Mouse (Mus musculus) urinary bladder, postnatal 4 days (tissue): ENCODE measurements around the gene Gm17617.

Source experiments
- DNase-seq, 2 experiments: peaks; one replicate each; pipeline ENCODE4 v3.0.0; 2021 to 2022; ENCODE audit warnings: low spot score in 2 of 2

Gm17617 gene

DNA sequence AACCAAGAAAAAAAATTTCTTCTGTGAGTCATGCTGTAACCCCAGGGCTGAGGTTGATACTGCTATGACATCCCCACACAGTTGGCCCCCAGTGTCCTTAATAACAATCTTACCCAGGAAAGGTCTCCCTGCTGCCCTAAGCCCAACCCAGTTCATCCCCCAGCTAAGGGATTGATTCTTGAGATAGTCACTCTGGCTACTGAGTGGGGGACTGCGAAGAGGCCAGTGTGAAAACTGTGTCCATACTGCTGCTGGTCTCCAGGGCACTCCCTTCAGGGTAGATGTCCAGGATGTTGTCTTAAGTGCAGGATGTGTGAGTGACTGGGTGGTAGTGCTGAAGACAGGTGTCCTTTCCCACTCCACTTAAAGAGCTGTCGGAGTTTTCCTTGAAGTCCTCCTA is at the start of gene Gm17617:
Gene Gm17617 (minus strand): TSS at position 101 of the 400 bp plus-strand sequence.
- DNase-seq = no peak

DNA sequence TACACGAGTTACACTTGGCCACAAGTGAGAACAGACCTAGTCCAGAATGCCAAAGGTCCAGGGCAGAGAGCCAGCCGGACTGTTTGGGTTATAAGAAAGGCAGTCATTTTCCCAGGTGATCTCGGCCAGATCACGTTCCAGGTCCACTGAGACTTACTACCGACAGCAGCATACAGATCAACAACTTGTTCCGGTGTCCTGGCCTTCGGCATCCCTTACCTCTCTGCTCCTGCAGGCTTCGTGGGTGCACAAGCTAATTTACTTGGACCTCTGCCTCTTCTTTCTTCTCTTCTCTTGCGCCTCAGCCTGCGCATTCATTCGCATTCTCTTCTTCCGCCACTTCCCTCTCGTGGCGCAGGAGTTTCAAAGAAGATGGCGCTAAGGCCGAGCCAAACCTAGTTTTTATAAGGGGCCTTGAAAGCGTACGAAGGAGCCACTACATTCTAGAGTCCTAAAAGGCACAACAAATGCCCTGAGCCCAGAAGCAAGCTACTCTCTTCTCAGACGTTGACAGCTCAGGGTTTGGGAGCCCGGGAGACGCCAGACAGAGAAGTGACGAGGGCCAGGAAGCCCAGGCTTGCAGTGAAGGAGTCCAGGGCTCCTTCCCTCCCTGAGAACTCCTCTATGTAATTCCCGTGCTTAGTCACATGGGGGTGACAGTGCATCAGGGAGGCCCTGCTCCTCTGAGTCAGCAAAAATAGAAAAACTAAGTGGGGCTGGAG is 49.0 kb upstream of the Gm17617 start:
- peak in 1 of 2 experiments; percentile 72 for DNase-seq

DNA sequence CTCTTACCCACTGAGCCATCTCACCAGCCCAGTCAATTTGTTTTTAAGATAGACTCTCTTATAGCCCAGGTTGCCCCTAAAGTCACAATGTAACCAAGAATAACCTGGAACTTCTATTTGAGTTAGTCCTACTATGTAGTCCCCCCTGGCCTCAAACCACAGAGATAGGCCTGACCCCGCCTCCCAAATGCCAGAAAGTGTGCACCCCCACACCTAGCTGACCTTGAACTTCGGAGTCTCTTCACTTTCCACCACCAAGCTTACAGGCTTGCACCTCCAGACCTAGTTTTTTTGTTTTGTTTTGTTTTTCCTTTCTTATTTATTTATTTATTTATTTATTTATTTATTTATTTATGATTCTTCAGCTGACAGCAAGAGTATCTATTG is 48.4 kb upstream of the Gm17617 start:
- no peak for DNase-seq

DNA sequence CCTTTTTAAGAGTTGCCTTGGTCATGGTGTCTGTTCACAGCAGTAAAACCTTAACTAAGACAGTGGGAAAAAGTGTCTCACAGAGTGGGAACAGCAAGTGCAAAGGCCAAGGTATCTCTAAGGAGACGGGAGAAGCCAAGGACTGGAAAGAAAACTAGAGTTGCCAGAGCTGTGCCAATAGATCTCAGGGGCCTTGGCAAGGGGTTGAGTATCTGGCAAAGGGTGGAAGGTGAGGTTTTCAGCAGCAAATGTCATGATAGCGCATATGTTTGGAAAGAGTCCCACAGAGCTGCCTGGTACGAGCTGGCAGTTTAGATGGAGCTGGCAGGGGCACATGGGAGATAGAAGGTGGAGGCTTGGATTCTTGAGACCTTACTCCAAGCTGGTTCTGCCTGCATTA is 46.2 kb upstream of the Gm17617 start:
- DNase-seq = no peak

DNA sequence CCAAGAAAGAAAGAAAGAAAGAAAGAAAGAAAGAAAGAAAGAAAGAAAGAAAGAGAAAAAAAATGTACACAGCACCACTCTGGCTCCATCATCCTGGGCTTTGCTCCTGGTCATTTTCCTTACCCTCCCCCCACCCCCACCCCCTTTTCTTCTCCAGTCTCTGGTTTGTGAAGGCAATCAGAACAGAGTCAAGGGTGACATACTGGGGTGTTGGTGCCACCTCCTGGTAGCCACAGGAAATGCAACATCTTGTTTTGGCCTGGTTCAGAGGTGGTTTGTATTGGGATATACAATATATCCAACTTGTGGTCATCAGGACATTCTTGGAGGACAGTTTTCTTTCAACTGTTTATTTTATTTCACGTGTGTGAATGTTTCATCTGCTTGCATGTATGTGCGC is 45.2 kb upstream of the Gm17617 start:
- DNase-seq = peak in 1 of 2 experiments; percentile 54

DNA sequence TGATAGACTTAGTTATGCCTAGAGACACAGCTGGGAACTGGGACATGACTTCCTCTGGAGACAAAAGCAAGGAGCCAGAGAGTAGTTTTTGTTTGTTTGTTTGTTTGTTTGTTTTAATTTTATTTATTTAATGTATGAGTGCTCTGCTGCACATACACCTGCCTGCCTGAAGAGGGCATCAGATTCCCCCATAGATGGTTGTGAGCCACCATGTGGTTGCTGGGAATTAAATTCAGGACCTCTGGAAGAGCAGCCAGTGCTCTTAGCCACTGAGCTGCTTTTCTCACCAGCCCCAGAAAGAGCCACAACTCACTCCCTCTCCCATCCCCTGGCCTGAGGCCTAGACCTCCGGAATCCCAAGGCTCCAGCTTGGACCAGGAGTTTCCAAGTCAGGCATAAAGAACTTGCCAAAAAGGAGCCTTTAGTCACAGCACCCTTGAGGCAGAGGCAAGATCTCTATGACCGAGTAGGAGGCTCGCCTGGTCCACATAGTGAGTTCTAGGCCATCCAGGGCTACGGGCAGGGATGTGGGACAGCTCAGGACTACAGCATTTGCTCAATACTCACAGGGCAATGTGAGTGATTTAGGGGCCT is 44.7 kb upstream of the Gm17617 start:
- no peak for DNase-seq

DNA sequence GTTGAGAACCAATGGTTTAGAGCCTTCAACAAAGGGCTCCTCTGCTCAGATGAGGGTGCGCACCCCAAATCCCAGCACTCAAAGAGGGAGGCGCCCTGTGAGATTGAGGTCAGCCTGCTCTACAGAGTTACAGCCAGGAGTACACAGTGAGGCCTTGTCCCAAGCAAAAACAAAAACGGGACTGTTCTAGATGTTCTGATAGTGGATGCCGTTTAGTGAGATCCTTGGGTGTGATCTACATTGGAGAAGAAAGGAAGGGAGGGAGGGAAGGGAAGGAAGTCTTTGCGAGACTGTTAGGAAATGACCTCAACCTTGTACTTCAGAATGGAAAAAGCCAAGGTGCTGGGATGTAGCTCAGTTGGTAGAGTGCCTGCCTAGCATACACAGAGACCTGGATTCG is 42.9 kb upstream of the Gm17617 start:
- DNase-seq = no peak

DNA sequence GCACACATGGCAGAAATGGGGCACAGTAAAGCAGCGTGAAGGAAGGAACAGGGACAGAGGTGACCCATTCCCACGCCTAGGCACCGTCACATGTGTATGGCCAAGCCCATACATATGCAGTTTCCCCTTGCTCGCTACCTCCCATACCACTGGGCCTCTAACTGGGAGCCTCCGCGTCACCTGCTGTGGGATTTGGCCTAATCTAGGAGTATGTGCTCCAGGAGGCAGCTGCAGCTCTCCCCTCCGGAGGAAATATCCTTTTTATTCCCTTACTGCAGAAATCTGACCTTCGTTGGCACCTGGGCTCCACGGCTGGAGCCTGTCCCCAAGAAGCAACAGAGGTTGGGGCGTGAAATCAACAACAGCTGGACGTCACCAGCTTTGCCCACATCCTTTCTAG is 41.0 kb upstream of the Gm17617 start:
- DNase-seq = peak in 1 of 2 experiments; percentile 49

DNA sequence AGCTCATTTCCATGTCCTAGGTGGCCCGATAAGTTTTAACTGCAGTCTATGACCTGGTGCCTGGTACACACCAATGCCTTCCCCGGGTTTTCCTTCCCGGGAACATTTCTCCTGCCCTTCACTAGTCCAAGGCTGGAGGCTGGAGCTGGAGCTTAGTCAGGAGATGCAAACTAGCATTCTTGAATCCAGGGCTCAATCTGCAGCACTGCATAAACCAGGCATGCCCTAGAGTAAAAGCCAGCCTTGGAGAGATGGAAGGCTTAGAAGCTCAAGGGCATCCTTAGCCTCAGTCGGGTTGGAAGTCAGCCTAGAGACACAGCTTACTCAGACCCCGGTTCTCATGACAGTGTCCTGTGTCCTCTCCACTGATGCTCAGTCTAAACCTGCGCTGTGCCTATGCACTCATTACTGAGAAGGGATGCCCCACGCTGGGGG is 39.0 kb upstream of the Gm17617 start:
- DNase-seq = peak in 1 of 2 experiments; percentile 46

DNA sequence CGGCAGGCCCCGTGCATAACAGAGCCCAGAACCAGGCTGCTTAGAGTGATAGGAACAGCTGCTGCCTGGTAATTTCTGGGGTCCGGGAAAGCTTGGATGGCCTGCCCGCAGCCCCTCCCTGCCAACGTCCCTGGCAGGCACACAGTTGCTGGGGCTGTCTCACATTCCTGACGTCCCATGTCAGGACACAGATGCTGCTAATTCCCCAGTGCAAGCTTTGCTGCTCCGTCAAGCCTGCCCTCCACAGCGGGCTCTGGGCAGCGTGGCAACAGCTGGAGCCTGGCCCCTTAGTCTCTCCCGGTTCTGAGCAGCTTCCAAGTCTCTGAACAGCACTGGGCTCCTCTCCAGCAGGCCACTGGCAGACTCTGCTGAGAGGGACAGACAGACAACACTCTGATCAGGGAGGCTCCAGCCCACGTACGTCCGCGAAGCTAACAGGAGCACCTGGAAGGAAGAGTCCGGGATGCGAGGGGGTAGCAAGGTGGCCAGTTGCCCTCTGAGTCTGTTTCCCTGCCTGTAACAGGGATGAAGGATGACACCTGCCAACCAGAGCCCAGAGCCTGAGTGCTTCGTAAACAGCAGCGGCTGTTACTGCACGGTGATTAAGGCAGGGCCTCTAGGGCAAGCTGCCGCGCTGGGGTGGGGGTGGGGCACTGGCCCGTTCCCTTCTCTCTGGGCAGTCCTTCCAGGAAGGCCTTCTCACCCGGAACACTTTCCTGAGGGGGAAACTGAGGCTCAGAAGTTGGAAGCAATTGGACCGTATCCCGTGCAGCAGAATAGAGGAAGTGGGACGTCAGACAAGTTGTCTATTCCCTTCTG is 38.4 kb upstream of the Gm17617 start:
- DNase-seq = peak in 1 of 2 experiments; percentile 61

DNA sequence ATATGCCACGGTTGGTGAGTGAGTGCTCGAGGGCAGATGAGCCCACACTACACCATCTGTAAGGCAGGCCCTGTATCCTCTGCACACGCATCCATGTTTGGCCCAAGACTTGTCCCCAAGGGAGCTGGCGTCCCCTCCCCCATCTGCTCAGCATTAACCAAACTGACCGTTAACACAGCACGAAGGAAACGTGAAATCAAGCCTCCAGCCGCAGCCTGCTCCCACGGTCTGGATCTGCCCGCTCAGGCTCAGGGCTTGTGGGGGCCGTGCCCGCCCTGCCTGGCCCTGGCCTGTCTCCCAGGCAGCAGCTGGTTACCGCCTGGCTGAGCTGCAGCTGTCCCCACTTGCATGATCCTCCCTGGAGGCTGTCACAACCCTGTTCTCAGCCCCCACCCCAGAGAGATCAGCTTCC is 35.6 kb upstream of the Gm17617 start:
- peak; percentile 63 to 68 for DNase-seq

DNA sequence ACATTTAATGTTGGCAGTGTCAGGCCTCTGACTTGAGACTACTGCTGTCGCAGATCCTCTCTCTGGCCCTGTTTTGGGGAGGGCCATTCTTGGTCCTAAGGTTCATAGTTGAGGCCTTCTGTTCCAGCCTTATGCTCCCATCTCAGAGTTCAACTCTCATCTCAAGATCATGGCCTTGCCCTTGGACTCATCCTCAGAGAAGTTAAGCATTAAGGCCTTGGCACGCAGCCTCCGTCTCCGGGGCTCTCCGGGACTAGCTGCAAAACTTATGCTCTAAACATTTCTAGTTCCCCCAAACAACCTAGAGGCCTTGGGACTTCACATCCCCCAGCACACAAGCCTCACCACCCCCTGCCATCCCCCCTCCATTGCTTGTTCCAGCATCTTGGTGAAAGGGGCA is 34.9 kb upstream of the Gm17617 start:
- DNase-seq = peak in 1 of 2 experiments; percentile 45

DNA sequence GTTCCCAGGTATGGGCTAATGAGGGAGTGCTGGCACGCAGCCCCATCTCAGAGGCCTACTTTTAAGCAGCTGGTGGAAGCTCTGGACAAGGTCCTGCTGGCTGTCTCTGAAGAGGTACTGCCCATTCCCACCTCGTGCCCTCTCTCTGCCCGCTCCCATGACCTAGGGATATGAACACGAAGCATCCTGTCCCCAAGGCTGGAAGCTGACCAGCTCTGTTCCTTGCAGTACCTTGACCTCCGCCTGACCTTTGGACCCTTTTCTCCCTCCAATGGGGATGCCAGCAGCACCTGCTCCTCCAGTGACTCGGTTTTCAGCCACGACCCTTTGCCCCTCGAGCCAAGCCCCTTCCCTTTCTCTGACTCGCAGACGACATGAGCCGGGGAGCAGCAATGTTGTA is 34.5 kb upstream of the Gm17617 start:
- peak in 1 of 2 experiments; percentile 59 for DNase-seq

DNA sequence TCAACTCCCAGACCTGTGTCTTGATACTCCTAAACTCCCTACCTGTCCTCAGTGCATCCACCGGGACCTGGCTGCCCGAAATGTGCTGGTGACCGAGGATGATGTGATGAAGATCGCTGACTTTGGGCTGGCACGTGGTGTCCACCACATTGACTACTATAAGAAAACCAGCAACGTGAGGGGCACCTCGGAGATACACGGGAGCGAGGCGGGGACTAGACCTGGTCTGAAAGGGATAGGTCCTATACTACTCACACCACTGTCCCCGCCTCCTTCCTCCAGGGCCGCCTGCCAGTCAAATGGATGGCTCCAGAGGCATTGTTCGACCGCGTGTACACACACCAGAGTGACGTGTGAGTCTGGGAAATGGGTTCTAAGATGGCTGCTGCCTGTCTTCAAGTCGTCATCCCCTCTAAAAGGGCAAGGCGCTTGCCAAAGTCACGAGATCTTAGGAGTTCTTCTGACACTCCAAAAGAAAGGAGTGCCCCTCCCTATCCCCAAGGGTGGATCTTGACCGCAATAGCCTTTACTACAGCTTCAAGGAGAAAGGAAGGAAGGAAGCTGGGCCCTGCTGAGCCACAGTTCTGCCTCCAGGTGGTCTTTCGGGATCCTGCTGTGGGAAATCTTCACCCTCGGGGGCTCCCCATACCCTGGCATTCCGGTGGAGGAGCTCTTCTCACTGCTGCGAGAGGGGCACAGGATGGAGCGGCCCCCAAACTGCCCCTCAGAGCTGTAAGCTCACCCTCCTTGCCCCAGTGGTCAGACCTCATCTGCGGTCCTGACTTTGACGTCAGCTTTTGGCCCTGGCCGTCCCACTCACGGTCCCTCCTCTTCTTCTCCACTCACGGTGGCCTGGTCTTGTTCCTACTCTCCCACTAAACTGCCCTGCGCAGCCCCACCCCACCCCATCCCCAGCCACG is 33.7 kb upstream of the Gm17617 start:
- DNase-seq = peak in 1 of 2 experiments; percentile 57

DNA sequence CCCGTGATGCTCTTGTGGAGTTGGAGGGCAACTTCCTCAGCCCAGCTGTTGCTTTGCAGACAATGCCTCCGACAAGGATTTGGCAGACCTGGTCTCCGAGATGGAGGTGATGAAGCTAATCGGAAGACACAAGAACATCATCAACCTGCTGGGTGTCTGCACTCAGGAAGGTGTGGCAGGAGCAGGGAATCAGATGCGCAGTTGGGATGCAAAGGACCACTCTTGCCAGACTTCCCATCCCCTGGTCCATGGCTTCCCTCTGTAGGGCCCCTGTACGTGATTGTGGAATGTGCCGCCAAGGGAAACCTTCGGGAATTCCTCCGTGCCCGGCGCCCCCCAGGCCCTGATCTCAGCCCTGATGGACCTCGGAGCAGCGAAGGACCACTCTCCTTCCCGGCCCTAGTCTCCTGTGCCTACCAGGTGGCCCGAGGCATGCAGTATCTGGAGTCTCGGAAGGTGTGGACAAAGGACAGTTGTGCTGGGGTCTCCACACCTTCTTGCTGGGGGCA is 32.5 kb upstream of the Gm17617 start:
- DNase-seq = peak in 1 of 2 experiments; percentile 57

DNA sequence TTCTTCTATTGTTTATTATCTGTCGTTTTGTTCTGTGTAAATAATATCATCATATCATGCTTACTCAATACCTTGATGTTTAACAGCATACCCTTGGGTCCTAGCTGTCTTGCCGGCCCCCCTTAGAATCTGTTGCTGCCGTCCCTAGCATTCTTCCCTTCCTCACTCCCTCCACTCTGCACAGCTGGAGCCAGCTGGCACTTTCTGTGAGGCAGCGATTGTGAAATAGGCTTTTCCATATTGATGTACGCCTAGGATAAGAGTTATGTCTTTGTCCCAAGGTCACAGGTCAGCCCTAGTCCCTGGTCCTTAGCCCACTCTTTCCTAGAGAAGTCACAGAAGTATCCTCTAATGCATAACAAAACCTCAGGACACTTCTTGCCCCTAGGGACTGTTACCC is 30.2 kb upstream of the Gm17617 start:
- DNase-seq = peak in 1 of 2 experiments; percentile 41

DNA sequence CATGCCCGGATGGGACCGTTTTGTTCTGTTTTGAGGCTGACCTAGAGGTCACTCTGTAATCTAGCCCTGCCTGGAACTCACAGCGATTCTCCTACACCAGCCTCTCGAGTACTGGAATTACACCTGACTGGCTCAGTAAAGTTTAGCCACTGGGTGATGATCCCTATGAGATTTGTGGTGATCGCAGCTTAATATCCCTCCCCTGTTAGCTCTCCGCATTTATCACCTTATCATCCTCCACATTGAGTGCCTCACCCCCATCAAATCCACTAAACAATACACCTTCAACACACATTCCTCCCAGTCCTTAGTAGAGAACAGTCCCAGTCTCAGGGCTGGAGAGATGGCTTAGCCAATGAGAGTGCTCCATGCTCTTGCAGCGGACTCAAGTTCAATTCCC is 29.0 kb upstream of the Gm17617 start:
- no peak for DNase-seq

DNA sequence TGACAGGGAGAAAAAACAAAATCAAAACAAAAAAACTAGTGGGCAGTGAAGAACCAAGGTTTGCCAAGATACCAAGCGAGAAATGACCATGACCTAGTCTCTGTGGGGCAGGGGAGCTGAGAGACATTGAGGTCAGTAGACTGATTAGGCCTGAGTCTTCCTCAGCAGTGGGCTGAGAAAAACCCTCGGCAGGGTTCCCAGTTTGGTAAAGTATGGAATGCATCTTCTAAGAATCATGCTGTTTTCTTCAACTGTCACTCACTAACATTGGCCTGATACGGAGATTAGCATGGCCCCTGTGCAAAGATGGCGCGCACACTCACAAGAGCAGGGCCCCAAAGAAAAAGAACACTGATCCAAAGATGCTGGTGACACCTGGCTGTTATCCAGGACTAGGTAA is 20.6 kb upstream of the Gm17617 start:
- no peak for DNase-seq

DNA sequence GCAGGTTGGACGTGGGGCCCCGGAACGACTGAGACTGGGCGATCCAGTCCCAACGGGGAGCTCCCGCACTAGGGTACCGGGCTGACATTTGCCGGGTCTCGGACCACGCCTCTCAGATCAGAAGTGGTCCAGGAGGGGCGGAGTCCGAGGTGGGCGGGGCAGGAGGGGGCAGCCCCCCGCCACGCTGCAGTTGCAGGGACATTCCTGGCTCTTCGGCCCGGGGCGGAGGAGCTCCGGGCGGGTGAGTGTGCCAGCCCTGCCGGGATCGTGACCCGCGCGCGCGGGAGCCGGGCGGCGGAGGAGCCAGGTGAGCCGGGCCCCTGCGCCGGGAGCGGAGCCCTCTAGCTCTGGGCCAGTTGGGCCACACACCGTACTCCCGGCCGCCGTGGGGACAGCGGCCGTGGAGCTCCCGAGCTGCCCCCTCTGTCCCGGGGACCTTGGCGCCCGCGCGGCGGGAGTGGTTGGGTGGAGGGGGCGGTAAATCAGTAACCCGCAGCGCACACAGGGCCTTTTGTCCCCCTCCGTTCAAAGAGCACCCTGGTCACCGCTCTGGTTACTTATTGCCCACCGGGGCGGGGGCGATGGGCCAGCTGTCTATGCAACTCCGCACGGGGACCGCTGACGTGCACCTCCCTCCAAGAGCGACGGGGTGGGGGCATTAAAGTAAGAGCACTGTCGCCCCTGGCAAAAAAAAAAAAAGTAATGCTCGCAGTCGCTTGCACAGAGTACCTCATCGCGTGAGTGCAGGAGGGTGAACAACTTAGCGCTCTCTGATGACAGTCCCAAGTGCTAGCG is 19.5 kb upstream of the Gm17617 start, which contains the start of gene Fgfr4:
Gene Fgfr4 (plus strand): TSS at position 20 of the 795 bp plus-strand sequence.
- no peak for DNase-seq

DNA sequence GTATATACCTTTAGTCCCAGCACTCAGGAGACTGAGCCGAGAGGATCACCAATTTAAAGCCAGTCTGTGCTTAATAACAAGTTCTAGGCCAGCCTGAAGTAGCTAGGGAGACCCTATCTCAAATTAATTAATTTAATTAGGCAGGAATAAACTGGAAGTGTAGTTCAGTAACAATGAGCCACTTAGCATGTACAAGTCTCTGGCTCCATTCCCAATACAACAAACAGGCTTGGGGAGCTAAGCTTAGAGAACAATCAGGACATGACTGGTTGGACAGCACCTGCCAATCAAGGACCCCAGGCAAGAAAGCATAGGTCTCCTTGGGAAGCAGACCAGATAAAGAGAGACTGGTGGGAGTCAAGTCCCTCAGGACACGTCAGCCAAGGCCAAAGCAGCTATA is 6.9 kb upstream of the Gm17617 start:
- DNase-seq = no peak
